Mouse (Mus musculus): Measurements from ENCODE around the gene Gpr141.

DNA sequence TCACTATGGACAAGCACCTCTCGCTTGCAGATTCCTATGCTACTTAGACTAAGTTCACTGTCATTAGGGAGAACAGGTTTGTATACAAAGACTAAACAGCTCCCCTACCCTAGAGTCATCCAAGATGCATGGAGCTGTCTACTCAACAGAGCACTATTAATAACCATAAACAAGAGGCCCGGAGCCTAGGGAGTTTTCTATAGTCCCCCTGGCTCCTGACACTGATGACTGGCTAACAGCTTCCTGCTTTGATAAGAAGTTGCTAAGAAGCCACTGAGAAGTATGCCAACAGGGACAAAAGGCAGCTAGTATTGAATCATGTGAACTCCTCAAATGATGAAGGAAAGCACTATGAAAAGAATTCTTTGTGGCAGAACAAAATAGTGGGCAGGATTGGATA is 78.3 kb downstream of the Gpr141 start:
- TF ChIP-seq POLR2A (IDR thresholded peaks at IDR 0.05; ENCODE audit: low read depth, low read length) (no peak), CTCF (IDR thresholded peaks at IDR 0.05; ENCODE audit: extremely low read depth, insufficient read length, insufficient replicate concordance, low read depth, low read length) (no peak)
